Mouse (Mus musculus): Measurements from ENCODE around the gene Dnmt3l. TPM values are rescaled to one million over a fixed set of nuclear protein-coding genes. Genes with fewer than 3 reads are reported as not detected.

Dnmt3l gene
- polyA plus RNA-seq, 1 experiment from 2014 or later: not detected

Other genes starting within 250 kb of the Dnmt3l start
- gene Gm9639, start 246.9 kb upstream of the Dnmt3l start, polyA plus RNA-seq (2014; fragmentation: Nextera tagmentation; extraction: Ambion mirVana): not detected in 2 replicates
- not detected in 2 replicates for gene Gm19668, start 242.8 kb upstream of the Dnmt3l start, polyA plus RNA-seq (2014; fragmentation: Nextera tagmentation; extraction: Ambion mirVana)
- gene Gm9507, start 230.1 kb upstream of the Dnmt3l start, polyA plus RNA-seq (2014; fragmentation: Nextera tagmentation; extraction: Ambion mirVana): not detected in 2 replicates
- gene Gm2696, start 227.3 kb upstream of the Dnmt3l start, polyA plus RNA-seq (2014; fragmentation: Nextera tagmentation; extraction: Ambion mirVana): not detected in 2 replicates
- not detected in 2 replicates for gene Krtap10-4, start 214.9 kb upstream of the Dnmt3l start, polyA plus RNA-seq (2014; fragmentation: Nextera tagmentation; extraction: Ambion mirVana)
- not detected in 2 replicates for gene Krtap10-10, start 206.0 kb upstream of the Dnmt3l start, polyA plus RNA-seq (2014; fragmentation: Nextera tagmentation; extraction: Ambion mirVana)
- gene Gm36176, start 195.1 kb upstream of the Dnmt3l start, polyA plus RNA-seq (2014; fragmentation: Nextera tagmentation; extraction: Ambion mirVana): not detected in 2 replicates
- not detected in 2 replicates for gene Gm10318, start 189.1 kb upstream of the Dnmt3l start, polyA plus RNA-seq (2014; fragmentation: Nextera tagmentation; extraction: Ambion mirVana)
- gene Gm3285, start 180.0 kb upstream of the Dnmt3l start, polyA plus RNA-seq (2014; fragmentation: Nextera tagmentation; extraction: Ambion mirVana): not detected in 2 replicates
- 1.5 and 1.8 TPM in 2 replicates for gene Lrrc3, start 139.4 kb upstream of the Dnmt3l start, polyA plus RNA-seq (2014; fragmentation: Nextera tagmentation; extraction: Ambion mirVana)
- gene Trpm2, start 71.4 kb upstream of the Dnmt3l start, polyA plus RNA-seq (2014; fragmentation: Nextera tagmentation; extraction: Ambion mirVana): 0.07 and 0.13 TPM in 2 replicates
- 17.1 and 17.2 TPM in 2 replicates for gene 1810043G02Rik, start 63.4 kb upstream of the Dnmt3l start, polyA plus RNA-seq (2014; fragmentation: Nextera tagmentation; extraction: Ambion mirVana)
- gene Pfkl, start 31.9 kb upstream of the Dnmt3l start, polyA plus RNA-seq (2014; fragmentation: Nextera tagmentation; extraction: Ambion mirVana): 168 and 194 TPM in 2 replicates
- gene Aire, start 1.7 kb downstream of the Dnmt3l start, polyA plus RNA-seq (2014; fragmentation: Nextera tagmentation; extraction: Ambion mirVana): 0.16 and 0.49 TPM in 2 replicates
- 1.1 and 1.5 TPM in 2 replicates for gene Icosl, start 27.4 kb downstream of the Dnmt3l start, polyA plus RNA-seq (2014; fragmentation: Nextera tagmentation; extraction: Ambion mirVana)
- gene D10Jhu81e, start 127.8 kb downstream of the Dnmt3l start, polyA plus RNA-seq (2014; fragmentation: Nextera tagmentation; extraction: Ambion mirVana): 24.1 and 27.9 TPM in 2 replicates
- gene Pwp2, start 143.2 kb downstream of the Dnmt3l start, polyA plus RNA-seq (2014; fragmentation: Nextera tagmentation; extraction: Ambion mirVana): 9.5 and 11.2 TPM in 2 replicates
- gene Trappc10, start 202.7 kb downstream of the Dnmt3l start, polyA plus RNA-seq (2014; fragmentation: Nextera tagmentation; extraction: Ambion mirVana): 7.6 and 16.4 TPM in 2 replicates